Mouse (Mus musculus) Patski (cell line): ENCODE data around the gene Zfp952. TPM values are rescaled to one million over a fixed set of nuclear protein-coding genes. Genes with fewer than 3 reads are reported as not detected.

Source experiments
- ATAC-seq: fragments of 100-300 bp; one replicate; pipeline ENCODE4 v1.8.0; 2021
- CTCF ChIA-PET: fragments of 350-600 bp; sonication (Branson Sonifier 250); formaldehyde crosslinking; loops from one replicate; lab custom pipeline; 2022; ENCODE audit warnings: inconsistent platforms; lab: Charles Lee
- POLR2A ChIA-PET: fragments of 350-600 bp; sonication (Branson Sonifier 250); formaldehyde crosslinking; loops from one replicate; lab custom pipeline; 2022; ENCODE audit warnings: antibody characterized with exemption, inconsistent platforms; lab: Charles Lee
- DNase-seq: peaks from one replicate; pipeline ENCODE4 v3.0.0-alpha.2; 2011; ENCODE audit warnings: low read depth, low spot score
- H3K27me3 ChIP-seq: fragments of 371-371 bp; one replicate; pipeline ENCODE4 v1.5.1; 2021
- CTCF ChIP-seq: fragments of 100-300 bp; IDR thresholded peaks from one replicate; pipeline ENCODE4 v1.5.1; 2021
- in situ Hi-C: fragments of 300-500 bp; cut with MboI; formaldehyde crosslinking; loops from 3 replicates; pipeline ENCODE4 v1.11.1; 2018; ENCODE audit warnings: low pct_unique_long_range_greater_than_20kb, mixed read lengths
- polyA plus RNA-seq: library from polyadenylated mRNA; unstranded; gene quantifications from one replicate; pipeline ENCODE4 v1.2.3, GENCODE M21; 2021

The Zfp952 gene
- polyA plus RNA-seq: 7.8 TPM

DNA sequence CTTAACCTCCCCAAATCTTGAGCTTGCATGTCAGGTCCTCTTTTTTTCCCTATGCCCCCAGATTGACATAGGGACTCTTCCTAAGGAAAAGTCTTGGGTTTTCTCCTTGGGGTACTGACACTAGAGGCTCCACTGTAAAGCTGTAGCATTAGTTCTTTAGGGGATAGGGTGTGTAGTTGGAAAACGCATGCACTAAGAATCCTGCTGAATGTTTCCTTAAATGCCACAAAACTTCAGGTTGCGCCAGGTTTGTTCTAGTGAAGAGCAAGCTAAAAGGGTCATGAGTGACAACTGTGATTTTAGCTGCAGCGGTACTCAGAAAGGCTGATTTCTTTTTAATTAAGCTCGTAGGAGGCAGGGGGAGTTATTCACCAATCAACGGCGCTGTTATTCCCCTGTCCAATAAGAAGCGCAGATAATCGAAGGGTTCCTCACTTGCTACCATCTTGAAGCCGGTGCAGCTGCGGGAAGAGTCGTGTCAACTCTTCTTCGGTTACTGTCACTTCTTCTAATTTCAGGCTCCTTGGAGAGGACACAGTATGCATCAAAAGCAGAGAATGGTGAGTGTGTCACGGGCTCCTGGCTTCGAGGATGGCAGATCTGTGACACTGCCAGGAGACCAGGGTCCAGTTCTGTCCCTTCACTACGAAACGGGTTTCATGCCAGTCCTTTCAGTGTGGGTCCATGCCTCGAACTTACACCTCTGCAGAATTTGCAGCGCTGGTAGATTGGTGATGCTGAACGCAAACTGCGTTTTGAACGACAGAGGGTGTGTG, at the start of gene Zfp952:
Zfp952 (plus strand) TSS at position 431 of the 776 bp plus-strand sequence.
- in situ Hi-C loops: no loop called here
- POLR2A ChIA-PET: no interaction called here

DNA sequence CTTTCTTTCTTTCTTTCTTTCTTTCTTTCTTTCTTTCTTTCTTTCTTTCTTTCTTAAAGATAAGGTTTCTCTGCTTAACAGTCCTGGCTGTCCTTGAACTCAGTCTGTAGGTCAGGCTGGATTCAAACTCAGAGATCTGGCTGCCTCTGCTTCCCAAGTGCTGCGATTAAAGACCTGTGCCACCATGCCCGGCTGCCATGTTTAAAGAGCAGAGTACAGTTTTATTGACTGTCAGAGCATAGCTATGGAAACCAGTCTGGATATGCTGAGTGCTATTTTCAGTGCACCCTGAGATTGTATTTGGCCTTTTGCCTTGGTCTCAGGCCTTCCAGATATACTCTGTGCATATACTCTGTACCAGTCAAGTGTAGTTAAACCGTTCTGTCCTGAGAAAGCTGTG, 49.3 kb upstream of the Zfp952 start:
- no peaks in the 10 kb centered on the region for H3K27me3 ChIP-seq
- in situ Hi-C loops: no loop called here
- ChIA-PET POLR2A (no interaction called here), CTCF (no interaction called here)
- ATAC-seq (no peak), DNase-seq (no peak)
- no peak for TF ChIP-seq CTCF

More for the DNA sequence above, at the start of gene Zfp952:
- no peaks in the 10 kb centered on the region for H3K27me3 ChIP-seq
- CTCF ChIA-PET: interaction anchor here (0.8 to 1.8 kb wide), 4 partner anchors 9 to 42 kb away, joined by 3 to 6 read pairs (median 4); partner anchors contain the start of gene Zfp472
- no peak for TF ChIP-seq CTCF
- DNase-seq: peak; percentile 42
- peak; percentile 90 for ATAC-seq

DNA sequence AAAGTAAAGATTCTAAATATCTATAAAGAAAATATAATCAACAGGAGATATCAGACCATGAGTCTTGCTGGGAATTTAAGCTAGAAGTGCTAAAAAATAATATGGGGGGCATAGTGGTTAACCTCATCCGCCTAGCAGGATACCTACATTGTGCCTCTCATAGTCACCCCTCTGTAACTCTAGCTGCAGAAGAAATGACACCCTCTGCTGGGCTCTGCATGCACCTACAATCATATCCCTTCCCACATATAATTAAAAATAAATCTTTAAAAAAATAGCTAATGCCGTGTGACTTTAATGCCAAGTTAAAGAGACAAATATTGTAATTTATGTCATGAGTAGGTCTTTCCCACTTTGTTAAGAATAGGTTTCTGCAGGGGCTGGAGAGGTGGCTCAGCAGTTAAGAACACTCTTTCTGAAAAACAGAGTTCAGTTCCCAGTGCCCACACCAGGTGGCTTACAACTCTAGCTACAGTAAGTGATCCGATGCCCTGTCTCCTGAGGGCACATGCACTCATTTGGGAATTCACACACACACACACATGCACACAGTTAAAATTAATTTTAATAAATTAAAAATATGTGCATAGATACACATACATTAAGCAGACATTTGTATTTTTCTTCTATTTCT, 48.4 kb upstream of the Zfp952 start:
- ATAC-seq: no peak
- peak; percentile 52 for TF ChIP-seq CTCF
- in situ Hi-C loops: no loop called here
- ChIA-PET POLR2A (no interaction called here), CTCF (no interaction called here)
- H3K27me3 ChIP-seq: no peaks in the 10 kb centered on the region
- DNase-seq: no peak

DNA sequence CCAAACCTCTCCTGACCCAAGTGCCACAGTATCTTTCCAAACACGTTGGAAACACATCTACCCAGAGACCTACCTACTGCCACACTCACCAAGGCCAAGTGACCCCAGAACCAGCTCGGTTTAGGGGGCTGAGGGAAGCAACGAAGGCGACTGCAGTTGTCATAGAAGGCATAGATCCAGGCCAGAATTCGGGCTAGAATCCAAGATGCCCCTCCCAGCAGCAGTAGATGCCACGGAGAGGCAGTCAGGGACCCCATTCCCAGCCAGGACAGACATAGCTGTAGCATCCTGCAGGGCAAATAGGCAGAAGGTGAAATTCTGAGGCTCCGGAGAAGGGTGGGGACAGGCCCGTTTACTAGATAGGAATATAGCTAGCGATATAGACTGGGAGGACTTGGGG, 46.2 kb upstream of the Zfp952 start:
- DNase-seq (no peak), ATAC-seq (no peak)
- no peak for TF ChIP-seq CTCF
- ChIA-PET POLR2A (no interaction called here), CTCF (interaction anchor here (1.4 kb wide), 1 partner anchor 179 kb away, joined by 3 read pairs; no protein-coding TSS in a partner anchor)
- in situ Hi-C loops: no loop called here
- H3K27me3 ChIP-seq: no peaks in the 10 kb centered on the region

DNA sequence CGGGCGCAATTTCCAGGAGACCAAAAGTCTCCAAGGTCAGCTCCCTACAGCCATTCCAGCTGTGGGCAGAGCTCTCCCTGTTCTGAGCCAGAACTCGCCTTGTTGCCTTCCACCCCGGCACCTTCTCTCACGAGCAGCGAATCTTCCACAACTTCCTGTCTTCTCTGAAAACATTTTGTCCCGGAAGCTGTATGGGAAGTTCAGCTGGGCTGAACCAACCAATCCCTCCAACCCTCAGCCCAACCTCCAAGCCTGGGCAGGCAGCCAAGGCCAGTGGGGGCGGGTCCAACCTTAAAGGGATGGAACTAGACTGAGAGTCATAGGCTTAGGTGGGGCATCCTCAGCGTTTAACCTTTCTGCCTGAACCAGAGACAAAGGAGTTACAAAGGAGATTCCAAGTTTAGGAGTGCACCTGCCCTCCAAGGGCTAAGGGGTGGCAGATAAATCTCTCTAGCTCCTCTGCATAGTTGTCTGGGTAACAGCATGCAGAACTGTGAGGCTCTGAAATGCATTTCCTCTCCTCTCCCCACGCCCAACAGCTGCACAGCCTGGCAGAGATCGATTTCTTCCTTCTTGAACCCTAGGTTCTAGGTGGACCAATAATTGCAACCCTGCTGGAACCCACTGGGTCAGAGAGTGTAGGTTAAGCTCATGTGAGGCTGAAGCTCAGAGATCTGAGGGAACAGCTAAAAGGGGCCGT, 45.6 kb upstream of the Zfp952 start, which contains the start of gene Cyp4f13:
Cyp4f13 (minus strand) TSS at position 188 of the 700 bp plus-strand sequence.
- DNase-seq (peak; percentile 60), ATAC-seq (peak; percentile 97)
- in situ Hi-C loops: no loop called here
- no peaks in the 10 kb centered on the region for H3K27me3 ChIP-seq
- ChIA-PET POLR2A (no interaction called here), CTCF (interaction anchor here (1.4 kb wide), 1 partner anchor 179 kb away, joined by 3 read pairs; no protein-coding TSS in a partner anchor)
- no peak for TF ChIP-seq CTCF

DNA sequence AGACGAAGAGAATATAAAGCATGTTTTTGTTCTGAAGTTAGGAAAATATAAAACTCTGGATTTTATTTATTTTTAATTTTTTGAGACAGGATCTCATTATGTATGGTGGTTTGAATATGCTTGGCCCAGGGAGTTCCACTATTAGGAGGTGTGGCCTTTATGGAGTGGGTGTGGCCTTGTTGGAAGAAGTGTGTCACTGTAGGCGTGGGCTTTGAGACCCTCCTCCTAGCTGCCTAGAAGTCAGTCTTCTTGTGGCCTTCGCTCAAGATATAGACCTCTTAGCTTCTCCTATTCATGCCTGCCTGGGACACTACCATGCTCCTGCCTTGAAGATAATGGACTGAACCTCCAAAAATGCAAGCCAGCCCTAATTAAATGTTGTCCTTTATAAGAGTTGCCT, 42.8 kb upstream of the Zfp952 start:
- TF ChIP-seq CTCF: no peak
- DNase-seq (no peak), ATAC-seq (no peak)
- in situ Hi-C loops: no loop called here
- H3K27me3 ChIP-seq: no peaks in the 10 kb centered on the region
- CTCF ChIA-PET: interaction anchor here (1.2 kb wide), 1 partner anchor 9 kb away, joined by 4 read pairs; no protein-coding TSS in a partner anchor
- POLR2A ChIA-PET: no interaction called here

DNA sequence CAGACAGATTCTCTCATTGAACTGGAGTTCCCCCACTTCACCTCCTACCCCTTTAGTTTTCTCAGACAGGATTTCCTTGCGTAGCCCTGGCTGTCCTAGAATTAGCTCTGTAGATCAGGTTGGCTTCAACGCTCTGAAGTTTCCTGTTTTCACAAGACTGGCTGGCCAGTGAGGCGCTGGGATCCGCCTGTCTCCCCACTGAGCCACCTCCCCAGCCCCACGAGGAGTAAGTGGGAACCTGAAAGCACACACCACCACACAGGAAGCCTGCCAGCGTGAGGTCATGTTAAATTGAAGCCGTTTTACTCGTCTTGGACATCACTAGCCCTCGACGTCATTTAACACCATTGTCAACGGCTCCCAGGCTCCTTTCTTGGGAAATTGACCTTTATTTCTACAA, 41.9 kb upstream of the Zfp952 start:
- in situ Hi-C loops: no loop called here
- H3K27me3 ChIP-seq: no peaks in the 10 kb centered on the region
- no peak for TF ChIP-seq CTCF
- CTCF ChIA-PET: interaction anchor here (0.7 kb wide), 2 partner anchors 15 to 41 kb away, joined by 3 read pairs; partner anchors contain the start of gene Zfp472
- ATAC-seq: no peak
- POLR2A ChIA-PET: no interaction called here
- DNase-seq: no peak

DNA sequence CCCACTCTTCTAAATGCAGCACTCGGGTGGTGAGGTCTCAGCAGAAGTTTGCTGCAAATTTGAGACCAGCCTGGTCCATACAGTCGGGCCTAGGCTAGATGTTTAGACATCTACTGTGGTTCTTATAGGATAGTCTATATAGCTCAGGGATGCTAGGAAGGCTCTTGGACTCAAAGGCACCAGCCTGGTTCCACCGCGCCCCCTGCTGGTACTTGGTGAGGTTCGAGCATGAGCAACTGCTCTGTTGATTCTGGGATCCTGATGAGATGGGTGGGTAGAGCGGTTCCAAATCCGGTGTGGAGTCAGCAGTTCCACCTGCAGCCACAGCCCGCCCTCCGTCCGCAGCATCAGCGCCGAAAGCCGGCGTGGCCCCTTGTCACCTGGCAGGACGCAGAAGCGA, 41.5 kb upstream of the Zfp952 start:
- no peak for DNase-seq
- in situ Hi-C loops: no loop called here
- TF ChIP-seq CTCF: peak; percentile 75
- no peaks in the 10 kb centered on the region for H3K27me3 ChIP-seq
- POLR2A ChIA-PET: no interaction called here
- ATAC-seq: no peak
- CTCF ChIA-PET: interaction anchor here (0.7 kb wide), 2 partner anchors 14 to 41 kb away, joined by 3 read pairs; partner anchors contain the start of gene Zfp472

DNA sequence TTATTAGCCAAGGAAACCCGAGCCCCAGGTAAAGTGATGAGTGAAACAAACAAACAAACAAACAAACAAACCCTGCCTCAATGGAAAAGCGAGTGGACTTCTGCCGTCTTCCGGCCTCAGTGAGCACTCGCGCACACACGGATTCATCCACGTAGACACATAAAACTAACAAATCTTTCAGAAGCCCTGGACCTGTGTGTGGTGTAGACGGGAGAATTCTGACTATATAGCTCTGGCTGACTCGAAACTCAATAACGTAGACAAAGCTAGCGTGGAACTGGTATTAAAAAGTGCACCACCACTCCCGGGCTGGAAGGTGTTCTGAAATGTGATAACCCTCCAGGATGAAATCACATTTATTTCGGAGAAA, 27.7 kb upstream of the Zfp952 start:
- peak; percentile 42 for ATAC-seq
- no peaks in the 10 kb centered on the region for H3K27me3 ChIP-seq
- peak; percentile 6 for TF ChIP-seq CTCF
- DNase-seq: no peak
- CTCF ChIA-PET: interaction anchor here (1.5 to 2.2 kb wide), 3 partner anchors 10 to 27 kb away, joined by 3 to 6 read pairs (median 4); partner anchors contain the start of gene Zfp952
- in situ Hi-C loops: no loop called here
- POLR2A ChIA-PET: no interaction called here

DNA sequence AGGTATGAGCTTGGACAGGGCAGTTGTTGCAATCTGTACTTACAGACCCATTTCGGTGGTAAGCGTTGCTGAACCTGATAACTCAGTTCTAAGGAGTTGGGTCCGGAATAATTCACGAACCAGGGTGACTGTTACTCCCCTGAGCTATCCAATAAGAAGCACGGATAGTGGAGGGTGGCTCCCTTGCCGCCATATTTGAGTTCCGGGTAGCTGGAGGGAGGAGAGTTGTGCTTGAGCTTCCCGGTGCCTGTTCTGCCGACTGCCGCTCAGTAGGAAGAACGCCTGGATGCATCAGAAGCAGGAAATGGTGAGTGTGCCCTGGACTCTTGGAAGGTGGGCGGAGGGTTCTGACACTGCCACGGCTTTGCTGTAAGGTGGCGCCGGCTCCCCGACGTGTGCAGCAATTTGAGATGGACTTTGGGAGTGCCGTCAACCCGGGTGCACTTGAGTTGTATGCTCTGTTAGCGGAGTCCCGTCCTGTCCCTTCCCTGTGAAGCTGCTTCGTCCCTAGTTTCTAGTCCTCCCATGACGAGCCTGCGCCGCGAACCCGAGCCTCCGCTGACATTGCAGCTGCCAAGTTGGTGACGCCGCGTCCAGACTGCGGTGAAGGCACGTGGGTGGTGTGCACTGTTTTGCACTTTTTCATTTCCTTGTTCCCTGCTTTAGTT, 27.2 kb upstream of the Zfp952 start, which contains the start of gene Zfp472:
Zfp472 (plus strand) TSS at position 192 of the 668 bp plus-strand sequence.
- POLR2A ChIA-PET: no interaction called here
- peak; percentile 94 for ATAC-seq
- CTCF ChIA-PET: interaction anchor here (1.5 to 2.2 kb wide), 3 partner anchors 9 to 27 kb away, joined by 3 to 6 read pairs (median 4); partner anchors contain the start of gene Zfp952

More for the DNA sequence above, 27.2 kb upstream of the Zfp952 start, which contains the start of gene Zfp472:
- no peaks in the 10 kb centered on the region for H3K27me3 ChIP-seq
- DNase-seq: peak; percentile 71
- in situ Hi-C loops: no loop called here
- no peak for TF ChIP-seq CTCF
